Mouse (Mus musculus) intestine, embryonic 14.5 days (tissue): ENCODE measurements around the gene Mdp1. TPM values are rescaled to one million over a fixed set of nuclear protein-coding genes. Genes with fewer than 3 reads are reported as not detected.

ENCODE experiments used
- ATAC-seq: fragments of 200-750 bp; cut with Nextera tagmentation; replicated peaks from 2 replicates; pipeline ENCODE4 v1.8.0; 2017; ENCODE audit warnings: low read depth, moderate number of reproducible peaks, moderate TSS enrichment, moderate library complexity; ENCODE audit not compliant: low FRiP score, low TSS enrichment
- DNase-seq: peaks from one replicate; pipeline ENCODE4 v3.0.0-alpha.2; 2018; ENCODE audit warnings: low spot score
- H3K27ac ChIP-seq: fragments of 300-500 bp; sonication (generic); 2 replicates; pipeline ENCODE4 v1.5.1; 2014; ENCODE audit warnings: low read depth, mild to moderate bottlenecking, control low read depth
- H3K27me3 ChIP-seq: fragments of 300-500 bp; sonication (generic); replicated peaks from 2 replicates; pipeline ENCODE4 v1.6.1; 2014; ENCODE audit warnings: low read length, control low read depth; ENCODE audit not compliant: control insufficient read depth, insufficient read depth
- H3K36me3 ChIP-seq: fragments of 300-500 bp; sonication (generic); 2 replicates; pipeline ENCODE4 v1.6.1; 2014; ENCODE audit warnings: low read length, control low read depth; ENCODE audit not compliant: control insufficient read depth, insufficient read depth
- H3K4me1 ChIP-seq: fragments of 300-500 bp; sonication (generic); replicated peaks from 2 replicates; pipeline ENCODE4 v1.6.1; 2014; ENCODE audit warnings: low read length, control low read depth, mixed read lengths; ENCODE audit not compliant: control insufficient read depth, insufficient read depth
- H3K4me2 ChIP-seq: fragments of 300-500 bp; sonication (generic); 2 replicates; pipeline ENCODE4 v1.6.1; 2014; ENCODE audit warnings: low read length
- H3K4me3 ChIP-seq: fragments of 300-500 bp; sonication (generic); 2 replicates; pipeline ENCODE4 v1.5.1; 2014; ENCODE audit warnings: low read depth, low read length, control low read depth, mixed read lengths
- H3K9ac ChIP-seq: fragments of 300-500 bp; sonication (generic); 2 replicates; pipeline ENCODE4 v1.6.1; 2014; ENCODE audit warnings: mild to moderate bottlenecking, low read length
- H3K9me3 ChIP-seq: fragments of 300-500 bp; sonication (generic); 2 replicates; pipeline ENCODE4 v1.6.1; 2016; ENCODE audit warnings: low read length, control low read depth; ENCODE audit not compliant: control insufficient read depth
- WGBS: fragments of 180-500 bp; shearing (Covaris S2); extraction: QIAGEN DNeasy Blood & Tissue Kit; methylation state at CpG from one replicate; pipeline ENCODE4 v1.1.7; 2014; 5-methylcytosine and 5-hydroxymethylcytosine counted together
- polyA plus RNA-seq: library from polyadenylated mRNA; unstranded; fragments of >200 nt; fragmentation: Nextera tagmentation; extraction: Ambion mirVana; gene quantifications from 2 replicates; pipeline ENCODE4 v1.2.1, GENCODE M21; 2014

Mdp1 gene
- polyA plus RNA-seq, 1 experiment from 2014 or later, result 53.8 TPM

DNA sequence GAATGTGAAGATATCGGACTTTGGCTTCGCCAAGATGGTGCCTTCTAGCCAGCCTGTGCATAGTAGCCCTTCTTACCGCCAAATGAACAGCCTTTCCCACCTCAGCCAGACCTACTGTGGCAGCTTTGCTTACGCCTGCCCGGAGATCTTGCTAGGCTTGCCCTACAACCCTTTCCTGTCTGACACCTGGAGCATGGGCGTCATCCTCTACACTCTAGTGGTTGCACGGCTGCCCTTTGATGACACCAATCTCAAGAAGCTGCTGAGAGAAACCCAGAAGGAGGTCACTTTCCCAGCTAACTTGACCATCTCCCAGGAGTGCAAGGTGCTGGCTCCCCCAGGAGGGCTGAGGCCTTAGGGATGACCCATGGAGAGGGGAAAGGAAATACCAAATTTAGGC is 8.8 kb downstream of the Mdp1 start:
- 88% methylated on average over 7 of the region's 7 CpGs for WGBS
- H3K4me3 ChIP-seq, result no peak overlapping the region
- H3K27me3 ChIP-seq, result no peaks in the 10 kb centered on the region
- H3K9me3 ChIP-seq, result no peaks in the 10 kb centered on the region
- no peak overlapping the region for H3K27ac ChIP-seq
- DNase-seq, result no peak
- H3K4me1 ChIP-seq, result no peaks in the 10 kb centered on the region
- ATAC-seq, result no peak
- H3K4me2 ChIP-seq, result no peak overlapping the region
- H3K9ac ChIP-seq, result no peak overlapping the region
- H3K36me3 ChIP-seq, result peaks cover 6% of the 10 kb centered on the region; the same call in 1 of the 2 replicates

DNA sequence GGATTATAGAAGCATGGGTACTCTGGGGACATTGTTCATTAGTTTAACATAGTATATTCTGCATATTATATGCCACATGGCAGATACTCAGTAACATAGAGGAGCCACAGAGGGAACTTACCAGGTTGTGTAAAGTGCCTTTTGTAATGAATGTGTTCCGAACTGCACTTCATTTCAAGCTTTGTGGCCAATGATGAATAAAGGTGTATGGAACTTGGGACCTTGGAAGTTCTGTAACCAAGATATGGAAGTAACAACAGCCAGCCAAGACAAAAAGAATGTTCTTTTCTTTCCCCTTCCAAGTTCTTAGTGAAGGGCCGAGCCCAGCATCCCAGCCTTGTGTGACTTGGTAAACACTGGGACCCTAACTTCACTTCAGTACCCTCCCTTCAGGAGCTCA is 10.4 kb downstream of the Mdp1 start, which contains the start of gene Tssk4:
Tssk4 (plus strand) TSS at position 301 of the 400 bp plus-strand sequence.
- Histone ChIP-seq H3K4me3 (no peak within 1 kb of the TSS), H3K4me1 (peaks cover 6% of the 10 kb centered on the region), H3K4me2 (no peak within 1 kb of the TSS), H3K27me3 (no peaks in the 10 kb centered on the region), H3K36me3 (peaks cover 13% of the 10 kb centered on the region; the same call in 1 of the 2 replicates), H3K27ac (no peak within 1 kb of the TSS), H3K9ac (no peak within 1 kb of the TSS), H3K9me3 (no peaks in the 10 kb centered on the region)
- WGBS, result 97% methylated on average over 2 of the region's 2 CpGs
- DNase-seq, result no peak
- ATAC-seq, result no peak

DNA sequence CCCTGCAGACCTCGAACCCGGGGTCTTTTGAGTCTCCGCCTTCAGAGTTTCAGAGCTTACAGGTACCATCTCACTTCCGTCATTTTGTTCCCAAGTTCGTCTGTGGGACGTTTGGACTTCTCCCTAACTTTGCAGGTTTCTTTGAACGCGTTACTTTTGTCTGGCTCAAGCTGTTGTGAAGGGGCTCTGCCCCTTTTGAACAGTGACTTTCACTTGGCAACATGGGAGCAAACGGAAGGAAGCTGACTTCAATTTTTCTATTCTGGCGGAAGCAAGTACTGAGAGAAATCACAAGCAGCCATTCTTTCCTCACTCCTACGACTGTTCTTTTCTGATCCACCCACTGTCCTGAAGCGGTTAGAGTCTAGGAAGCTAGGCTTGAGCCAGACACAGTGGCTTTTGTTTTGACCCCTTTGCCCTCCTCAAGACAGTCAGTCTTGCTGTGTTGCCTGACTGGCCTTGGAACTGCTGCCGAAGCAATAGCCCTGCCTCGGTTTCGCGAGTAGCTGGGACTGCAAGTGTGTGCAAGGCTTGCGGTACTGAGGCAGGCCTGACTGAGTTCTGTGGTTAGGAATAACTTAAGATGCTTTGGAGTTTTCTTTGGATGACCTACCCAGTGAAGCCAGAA is 15.9 kb downstream of the Mdp1 start:
- H3K9me3 ChIP-seq, result no peaks in the 10 kb centered on the region
- peaks cover 34% of the 10 kb centered on the region for H3K36me3 ChIP-seq
- DNase-seq, result peak; percentile 56
- H3K4me1 ChIP-seq, result peaks cover 19% of the 10 kb centered on the region
- H3K9ac ChIP-seq, result peak overlapping the region; percentile 96
- peak overlapping the region; percentile 96 for H3K27ac ChIP-seq
- ATAC-seq, result no peak
- H3K27me3 ChIP-seq, result no peaks in the 10 kb centered on the region
- 22% methylated on average over 17 of the region's 17 CpGs for WGBS
- peak overlapping the region; percentile 88 for H3K4me2 ChIP-seq
- peak overlapping the region; percentile 97 for H3K4me3 ChIP-seq

DNA sequence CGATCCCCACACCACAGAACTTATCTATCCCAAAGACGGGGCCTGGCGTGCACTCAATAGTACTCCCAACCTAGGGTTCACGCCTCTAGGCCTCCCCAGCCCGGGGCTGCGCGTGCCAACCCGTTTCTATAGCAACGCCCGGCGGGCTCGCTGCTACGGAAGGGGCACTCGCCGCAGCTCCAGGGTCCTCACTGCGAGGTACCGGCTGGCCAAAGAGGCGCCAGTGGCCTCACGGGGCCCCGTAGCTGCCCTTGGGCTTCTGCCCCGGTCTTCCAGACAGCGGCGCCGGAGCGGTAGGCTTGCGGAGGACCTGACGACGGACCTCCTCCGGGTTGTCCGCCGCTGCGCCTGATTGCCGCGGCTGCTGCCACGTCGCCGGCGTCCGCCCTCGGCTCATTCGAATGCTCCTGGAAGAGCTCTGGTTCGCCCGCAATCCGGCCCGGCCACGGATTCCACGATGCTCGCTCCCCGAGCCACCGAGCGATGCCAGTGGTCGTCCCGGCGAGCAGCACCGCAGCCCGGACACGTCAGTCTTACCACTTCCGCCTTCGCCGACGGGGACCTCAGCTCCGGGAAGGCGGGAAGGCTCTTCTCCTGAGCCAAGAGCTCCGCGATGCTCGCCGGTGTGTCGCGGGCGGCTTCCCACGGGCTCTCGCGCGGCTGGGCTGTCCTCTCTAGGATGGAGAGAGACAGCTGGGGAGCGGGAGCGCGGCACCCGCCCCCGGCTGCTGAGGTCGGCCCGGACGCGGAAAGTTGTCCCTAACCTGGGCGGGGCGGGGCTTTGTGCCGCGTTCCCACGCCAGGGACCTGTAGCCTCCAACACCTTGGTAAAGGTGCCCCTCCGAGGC is 17.0 kb downstream of the Mdp1 start, which contains the start of gene Tm9sf1:
Tm9sf1 (minus strand) TSS at position 747 of the 848 bp plus-strand sequence.
- Histone ChIP-seq H3K4me1 (peaks cover 19% of the 10 kb centered on the region), H3K9me3 (no peaks in the 10 kb centered on the region), H3K36me3 (peaks cover 43% of the 10 kb centered on the region), H3K27me3 (no peaks in the 10 kb centered on the region), H3K4me3 (peak within 1 kb of the TSS; percentile 97), H3K27ac (peak within 1 kb of the TSS; percentile 96), H3K9ac (peak within 1 kb of the TSS; percentile 96), H3K4me2 (peak within 1 kb of the TSS; percentile 88)
- ATAC-seq (peak; percentile 87), DNase-seq (peak; percentile 96)
- under 1% methylated on average over 81 of the region's 89 CpGs for WGBS

DNA sequence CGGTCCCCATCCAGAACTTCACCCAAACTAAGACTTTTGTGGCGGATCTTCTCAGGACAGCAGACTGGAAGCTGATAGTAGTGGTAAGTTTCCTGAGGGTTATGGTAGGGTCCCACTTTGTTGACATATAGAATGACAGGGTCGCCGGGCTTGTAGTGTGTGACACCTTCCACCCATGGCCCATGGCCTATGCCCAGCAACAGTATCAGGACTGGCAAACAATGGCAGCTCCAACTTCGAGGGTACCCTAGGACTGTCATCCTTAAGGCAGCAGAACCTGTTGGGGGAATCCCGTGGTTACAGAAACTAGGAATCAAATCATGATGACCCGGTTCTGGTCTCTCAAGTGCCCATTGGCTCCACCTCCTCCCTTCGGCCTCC is 17.6 kb downstream of the Mdp1 start:
- Histone ChIP-seq H3K27me3 (no peaks in the 10 kb centered on the region), H3K4me3 (peak overlapping the region; percentile 97), H3K9me3 (no peaks in the 10 kb centered on the region), H3K9ac (peak overlapping the region; percentile 96), H3K36me3 (peaks cover 49% of the 10 kb centered on the region), H3K4me2 (peak overlapping the region; percentile 88), H3K27ac (peak overlapping the region; percentile 96), H3K4me1 (peaks cover 19% of the 10 kb centered on the region)
- ATAC-seq (peak; percentile 33), DNase-seq (no peak)
- WGBS, result 19% methylated on average over 8 of the region's 8 CpGs

DNA sequence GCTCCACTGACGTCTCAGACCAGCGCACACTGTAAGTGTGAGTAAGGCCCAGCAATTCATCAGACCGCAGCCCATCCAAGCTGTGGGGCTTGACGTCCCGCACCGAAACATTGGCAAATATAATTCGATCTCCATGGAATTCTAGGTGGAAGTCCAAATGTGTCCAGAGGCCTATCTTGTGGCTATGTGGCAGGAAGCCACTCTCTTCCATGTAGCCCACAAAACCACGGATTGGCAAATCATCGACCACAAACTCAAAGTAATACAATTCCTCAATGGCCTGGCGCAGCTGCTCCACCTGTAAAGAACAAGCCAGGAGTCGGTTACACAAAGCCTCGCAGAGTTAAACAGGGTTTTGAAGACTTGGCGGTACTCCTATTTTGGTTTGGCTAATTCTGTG is 19.0 kb downstream of the Mdp1 start:
- no peak for ATAC-seq
- Histone ChIP-seq H3K4me2 (no peak overlapping the region), H3K36me3 (peaks cover 53% of the 10 kb centered on the region), H3K9ac (no peak overlapping the region), H3K4me3 (no peak overlapping the region), H3K9me3 (no peaks in the 10 kb centered on the region), H3K27me3 (no peaks in the 10 kb centered on the region), H3K27ac (no peak overlapping the region), H3K4me1 (peaks cover 19% of the 10 kb centered on the region)
- 95% methylated on average over 13 of the region's 13 CpGs for WGBS
- DNase-seq, result no peak

DNA sequence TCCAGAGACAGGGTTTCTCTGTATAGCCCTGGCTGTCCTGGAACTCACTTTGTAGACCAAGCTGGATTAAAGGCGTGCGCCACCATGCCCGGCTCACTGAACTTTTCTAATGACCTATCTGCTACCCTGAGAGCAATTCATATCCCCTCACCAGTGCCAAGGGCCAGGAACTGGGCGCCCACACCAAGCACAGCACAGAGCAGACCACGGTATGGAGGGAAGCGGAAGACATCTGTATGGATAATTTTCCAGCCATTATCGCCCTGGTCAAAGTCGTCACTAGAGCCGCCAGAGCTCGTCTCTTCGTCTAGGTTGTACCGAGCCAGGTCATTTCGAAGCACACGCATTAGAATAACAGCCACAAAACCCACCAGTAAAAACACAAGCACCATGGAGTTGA is 19.5 kb downstream of the Mdp1 start:
- Histone ChIP-seq H3K36me3 (peaks cover 52% of the 10 kb centered on the region), H3K4me2 (no peak overlapping the region), H3K4me3 (no peak overlapping the region), H3K4me1 (peaks cover 21% of the 10 kb centered on the region), H3K9ac (no peak overlapping the region), H3K27ac (no peak overlapping the region), H3K9me3 (no peaks in the 10 kb centered on the region), H3K27me3 (no peaks in the 10 kb centered on the region)
- no peak for DNase-seq
- no peak for ATAC-seq
- 95% methylated on average over 14 of the region's 14 CpGs for WGBS

DNA sequence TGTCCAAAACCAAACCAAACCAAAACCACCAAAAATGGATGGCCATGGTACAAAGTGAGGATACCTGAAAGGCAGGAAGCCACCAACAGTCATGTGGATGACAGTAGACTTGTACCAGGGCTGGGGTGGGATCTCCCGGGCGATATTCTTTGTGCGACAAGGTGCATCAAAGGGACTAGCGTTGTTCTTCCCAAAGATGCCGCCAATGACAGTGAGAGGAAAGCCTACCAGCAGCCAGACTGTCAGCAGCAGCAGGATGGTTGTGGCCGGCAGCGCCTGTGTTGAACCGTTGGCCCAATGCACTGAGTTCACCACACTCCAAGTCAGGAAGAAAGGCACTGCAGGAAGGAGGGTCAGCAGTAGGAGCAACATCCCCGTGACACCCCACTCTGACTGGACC is 22.5 kb downstream of the Mdp1 start, which contains the start of gene Gm49378:
Gm49378 (minus strand) TSS at position 101 of the 400 bp plus-strand sequence.
- Histone ChIP-seq H3K4me3 (no peak within 1 kb of the TSS), H3K27me3 (no peaks in the 10 kb centered on the region), H3K4me2 (no peak within 1 kb of the TSS), H3K36me3 (peaks cover 65% of the 10 kb centered on the region), H3K4me1 (peaks cover 8% of the 10 kb centered on the region; the same call in 1 of the 2 replicates), H3K27ac (no peak within 1 kb of the TSS), H3K9ac (no peak within 1 kb of the TSS), H3K9me3 (no peaks in the 10 kb centered on the region)
- ATAC-seq (no peak), DNase-seq (no peak)
- 95% methylated on average over 9 of the region's 9 CpGs for WGBS
